Mouse (Mus musculus) monocyte, adult 5-6 weeks (primary cell): ENCODE results near the gene Nipsnap3a. TPM values are rescaled to one million over a fixed set of nuclear protein-coding genes. Genes with fewer than 3 reads are reported as not detected.

Source experiments
- ATAC-seq: fragments of 153-309, 156-312 bp; replicated peaks from 2 replicates; pipeline ENCODE4 v1.8.0; 2017; ENCODE audit warnings: mild to moderate bottlenecking; ENCODE audit not compliant: low TSS enrichment, insufficient number of reproducible peaks, severe bottlenecking, poor library complexity, low FRiP score
- total RNA-seq: library from RNA; stranded (forward); fragments of 200-1000, 200-491, 200-594 nt; gene quantifications from 3 replicates; pipeline ENCODE4 v1.2.3, GENCODE M21; 2017

The Nipsnap3a gene
- total RNA-seq = not detected in 3 replicates

DNA sequence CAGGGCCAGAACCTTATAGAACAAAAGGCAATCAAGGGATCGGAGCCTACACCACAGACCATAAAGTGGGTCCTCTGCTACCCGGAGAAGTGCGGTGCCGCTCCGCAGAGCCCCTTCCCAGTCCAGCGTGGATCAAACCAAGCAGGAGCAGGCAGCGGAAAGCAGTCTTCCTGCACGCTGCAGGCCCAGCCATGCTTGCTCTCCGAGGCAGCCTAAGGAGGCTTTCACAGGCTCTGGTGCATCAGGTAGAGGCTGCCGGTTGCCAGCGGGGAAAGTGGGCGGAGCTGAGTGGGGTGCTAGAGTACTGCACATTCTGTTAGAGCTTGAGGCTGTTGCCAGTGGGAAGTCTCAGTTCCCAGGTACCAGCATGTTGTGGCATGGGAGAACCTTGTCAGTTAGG, at the start of gene Nipsnap3a:
Nipsnap3a (plus strand) TSS at position 25 of the 400 bp plus-strand sequence.
- ATAC-seq = no peak

DNA sequence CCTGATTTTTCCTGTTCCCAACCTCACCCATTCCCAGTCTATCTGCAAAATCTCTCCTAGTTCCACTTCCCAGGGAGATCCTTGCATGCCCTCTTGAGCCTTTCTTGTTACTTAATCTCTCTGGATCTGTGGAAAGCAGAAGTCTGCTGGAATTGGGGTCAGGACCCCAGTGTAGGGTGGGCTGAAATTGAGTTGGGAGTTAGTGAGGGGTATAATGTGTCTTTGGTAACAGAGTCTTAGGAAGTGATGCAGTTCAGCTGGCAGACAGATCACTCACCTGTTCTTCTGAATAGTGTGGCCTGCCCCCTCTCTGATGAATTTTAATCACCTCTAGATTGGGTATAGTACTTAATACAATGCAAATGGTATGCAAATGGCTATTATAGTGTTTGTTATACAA, 42.4 kb upstream of the Nipsnap3a start:
- ATAC-seq = no peak

DNA sequence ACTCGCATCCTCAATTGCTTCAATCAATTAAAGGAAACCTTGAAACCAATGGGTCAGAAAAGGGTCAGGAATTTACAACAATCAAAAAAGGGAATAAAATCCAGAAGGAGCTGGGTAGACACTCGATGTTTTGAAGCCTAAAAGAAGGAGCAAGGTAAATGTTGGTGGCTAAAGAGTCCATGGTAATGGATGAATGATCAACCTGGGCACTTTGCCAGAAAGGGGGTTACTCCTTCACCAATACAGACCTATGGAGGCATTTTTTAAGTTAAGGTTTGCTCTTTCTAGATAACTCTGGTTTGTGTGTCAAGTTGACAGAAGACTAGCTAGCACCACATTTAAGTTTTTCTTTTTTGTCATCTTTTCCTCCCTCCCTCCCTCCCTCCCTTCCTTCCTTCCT, 40.1 kb upstream of the Nipsnap3a start:
- ATAC-seq = no peak

DNA sequence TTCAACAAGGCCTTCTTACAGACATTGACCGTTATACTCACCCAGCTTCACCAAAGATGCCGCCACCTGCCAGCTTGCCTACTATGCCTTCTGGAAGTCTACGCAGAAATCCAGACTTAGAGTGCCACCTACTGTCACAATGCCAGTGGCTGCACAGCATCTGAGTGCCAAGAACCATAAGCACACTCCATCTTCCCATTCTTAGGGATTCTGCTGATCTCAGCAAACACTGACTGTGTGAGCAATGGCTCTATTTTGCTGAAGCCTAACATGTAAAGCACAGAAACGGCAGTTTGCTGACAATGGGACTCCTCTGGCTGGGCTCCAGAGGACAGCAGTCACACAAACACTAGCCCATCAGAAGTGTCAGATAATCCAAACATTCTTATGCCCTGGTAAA, 30.4 kb upstream of the Nipsnap3a start:
- ATAC-seq = no peak

DNA sequence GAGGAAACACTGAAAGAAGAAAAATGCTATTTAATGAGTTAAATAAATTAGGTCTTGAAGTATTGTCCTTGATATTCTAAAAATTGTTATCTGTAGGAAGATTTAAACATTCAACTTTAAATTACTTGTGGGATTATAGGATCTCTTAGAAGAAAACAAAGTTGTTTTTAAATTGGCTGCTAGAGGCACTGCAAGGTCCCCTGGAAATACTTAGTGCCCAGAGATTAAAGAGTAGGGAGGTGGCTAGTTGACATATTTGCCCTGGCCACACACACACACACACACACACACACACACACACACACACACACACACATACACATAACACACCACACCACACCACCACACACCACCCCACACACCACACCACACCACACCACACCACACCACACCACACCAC, 24.8 kb upstream of the Nipsnap3a start, which contains the start of gene Olfr270:
Olfr270 (plus strand) TSS at position 301 of the 400 bp plus-strand sequence.
- ATAC-seq = no peak

DNA sequence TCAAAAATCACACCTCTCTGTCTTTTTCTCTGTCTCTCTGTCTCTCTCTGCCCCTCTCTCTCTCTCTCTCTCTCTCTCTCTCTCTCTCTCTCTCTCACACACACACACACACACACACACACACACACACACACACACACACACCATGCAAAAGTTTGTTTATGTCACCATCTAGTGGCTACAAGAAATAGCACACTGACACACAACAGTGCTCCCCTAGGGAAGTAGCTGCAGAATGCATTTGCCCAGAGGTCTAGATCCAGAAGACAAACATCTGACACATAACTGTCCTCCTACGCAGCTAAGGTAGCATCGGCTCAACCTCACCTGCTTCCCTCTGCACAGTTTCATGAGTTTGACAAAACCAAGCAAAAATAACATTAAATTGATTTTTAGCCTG, 3.9 kb upstream of the Nipsnap3a start:
- ATAC-seq = no peak

DNA sequence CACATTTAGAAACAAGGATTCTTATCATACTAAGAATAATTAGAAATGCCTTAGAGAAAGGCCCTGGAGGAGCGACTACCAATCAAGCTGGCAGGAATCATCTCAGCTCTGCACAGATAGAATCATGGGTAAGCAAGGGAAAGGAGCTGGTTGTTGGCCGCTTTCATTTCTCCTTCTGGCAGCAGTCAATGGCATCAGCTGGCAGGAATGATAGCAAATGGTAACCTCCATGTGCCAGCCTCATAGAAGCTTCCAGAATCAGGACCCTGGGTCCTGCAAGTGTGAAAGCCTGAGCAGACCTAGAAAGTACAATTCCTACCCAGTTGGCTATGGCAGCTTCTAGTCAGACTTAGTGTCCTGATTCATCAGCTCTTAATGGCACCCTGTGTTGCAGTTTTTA, 2.8 kb upstream of the Nipsnap3a start:
- ATAC-seq = no peak

DNA sequence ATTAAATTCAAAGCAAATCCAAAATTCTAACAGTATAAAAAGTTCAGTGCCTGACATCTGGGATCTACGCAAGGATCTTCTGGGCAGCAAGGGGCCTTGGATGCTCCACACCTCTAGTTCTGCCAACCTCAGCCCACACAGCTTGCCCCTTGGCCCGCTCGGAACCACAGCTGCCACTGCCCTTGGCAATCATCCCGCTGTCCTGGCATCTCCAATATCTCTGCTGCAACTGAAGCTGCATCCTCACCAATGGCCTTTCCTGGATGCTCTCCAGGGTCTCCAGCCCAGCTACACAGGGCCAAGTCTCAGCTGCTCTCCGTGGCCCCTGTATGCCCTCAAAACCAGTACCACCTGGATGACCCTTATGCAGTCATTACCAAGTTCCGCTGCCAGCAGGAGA, 10.4 kb downstream of the Nipsnap3a start:
- ATAC-seq = no peak

DNA sequence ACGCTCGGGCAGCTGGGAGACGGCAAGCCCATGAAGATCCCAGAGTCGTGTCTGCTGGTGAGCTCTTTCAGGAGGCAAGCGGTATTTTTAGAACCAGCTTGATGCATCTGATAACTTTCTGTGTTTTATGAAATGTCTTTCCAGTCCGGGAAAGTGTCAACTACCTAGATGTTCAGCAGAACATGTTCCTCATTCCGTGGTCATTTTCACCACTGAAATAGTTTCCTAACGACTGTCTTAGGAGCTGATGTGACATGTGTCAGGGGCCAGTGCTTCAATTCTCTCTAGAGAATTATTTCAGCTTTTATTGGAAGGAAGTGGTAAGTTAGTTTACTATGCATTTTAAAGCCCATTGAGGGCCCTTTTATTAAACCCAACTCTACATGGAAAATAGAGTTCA, 11.1 kb downstream of the Nipsnap3a start:
- ATAC-seq = no peak

DNA sequence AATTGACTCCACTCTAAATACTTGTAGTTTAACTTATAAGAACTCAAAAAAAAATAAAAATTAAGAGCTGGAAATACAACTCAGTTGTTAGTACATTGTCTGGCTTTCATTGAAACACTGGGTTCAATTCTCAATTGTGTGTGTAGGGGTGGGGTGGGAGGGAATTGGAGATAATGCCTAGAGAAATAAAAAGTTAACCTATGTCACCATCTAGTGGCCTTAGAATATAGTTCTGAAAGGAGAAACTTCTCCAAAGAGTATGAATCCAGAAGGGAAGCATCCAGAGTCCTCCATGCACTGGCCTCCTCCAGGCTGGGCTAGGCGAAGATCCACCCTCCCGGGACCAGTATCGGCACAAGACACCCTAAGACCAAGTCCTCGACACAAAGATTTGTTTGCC, 20.1 kb downstream of the Nipsnap3a start:
- no peak for ATAC-seq

DNA sequence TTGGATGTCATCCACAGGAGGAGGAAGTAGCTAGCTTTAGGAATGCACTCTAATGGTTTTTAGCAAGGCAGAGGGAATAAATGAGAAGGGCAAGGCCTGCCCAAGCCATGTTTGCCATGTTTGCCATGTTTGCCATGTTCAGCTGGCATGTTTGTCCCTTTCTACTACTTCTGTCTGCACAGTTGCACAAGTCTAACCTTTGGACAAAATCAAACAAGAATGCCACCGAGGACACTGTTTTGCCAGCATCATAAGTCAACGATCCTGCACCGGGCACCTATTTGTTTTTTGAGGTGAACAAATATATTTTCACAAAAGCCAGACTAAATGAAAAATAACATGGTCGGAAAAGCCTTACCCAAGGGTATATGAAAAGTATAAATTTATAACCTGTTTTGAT, 20.8 kb downstream of the Nipsnap3a start:
- ATAC-seq = no peak

DNA sequence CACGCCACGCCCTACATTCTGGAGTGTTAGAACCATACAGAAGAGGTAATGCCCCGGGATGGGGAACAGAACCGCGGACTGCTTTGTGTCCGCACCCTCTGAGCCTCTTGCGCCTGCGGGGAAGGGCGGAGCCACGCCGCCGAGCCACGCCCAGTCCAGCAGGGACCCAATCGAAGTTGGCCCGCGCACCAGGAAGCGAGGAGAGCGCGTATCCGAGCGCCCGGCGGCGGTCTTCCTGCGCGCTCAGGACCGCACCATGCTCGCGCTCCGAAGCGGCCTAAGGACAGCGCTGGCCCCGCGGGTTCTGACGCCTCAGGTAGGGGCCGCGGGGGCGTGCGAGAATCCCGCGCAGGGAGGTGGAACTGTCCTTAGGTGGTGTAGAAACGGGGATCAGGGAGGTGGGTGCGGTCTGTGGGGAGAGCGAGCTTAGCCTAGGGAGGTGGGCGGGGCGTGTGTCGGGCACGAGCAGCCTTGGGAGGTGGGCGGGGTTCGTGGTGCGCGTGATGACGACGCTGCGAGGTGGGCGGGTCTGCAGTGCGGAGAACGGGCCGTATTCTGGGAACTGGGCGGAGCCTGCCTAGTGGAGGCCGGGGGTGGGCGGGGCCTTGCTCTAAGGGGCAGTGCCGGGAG, 22.8 kb downstream of the Nipsnap3a start, which contains the start of gene Nipsnap3b:
Nipsnap3b (plus strand) TSS at position 149 of the 630 bp plus-strand sequence.
- ATAC-seq = peak; percentile 93

DNA sequence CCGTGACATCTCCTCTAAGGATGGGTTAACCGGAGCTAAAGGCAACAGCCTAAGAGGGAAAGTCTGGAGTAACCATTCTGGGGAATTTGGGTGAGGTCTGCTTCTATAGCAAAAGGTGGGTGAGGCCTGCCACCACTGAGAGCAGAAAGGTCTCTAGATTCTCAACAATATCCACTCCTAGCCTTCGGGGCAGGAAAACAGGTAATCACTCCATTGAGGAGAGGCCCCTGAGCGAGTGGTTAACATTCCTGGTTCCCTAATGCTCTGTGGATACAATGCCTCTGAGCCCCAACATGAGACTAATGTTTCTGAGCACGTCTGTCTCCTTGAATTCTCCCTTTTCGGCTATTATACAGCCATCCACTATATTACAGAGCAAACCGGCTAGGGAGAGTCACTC, 25.3 kb downstream of the Nipsnap3a start:
- ATAC-seq = no peak

DNA sequence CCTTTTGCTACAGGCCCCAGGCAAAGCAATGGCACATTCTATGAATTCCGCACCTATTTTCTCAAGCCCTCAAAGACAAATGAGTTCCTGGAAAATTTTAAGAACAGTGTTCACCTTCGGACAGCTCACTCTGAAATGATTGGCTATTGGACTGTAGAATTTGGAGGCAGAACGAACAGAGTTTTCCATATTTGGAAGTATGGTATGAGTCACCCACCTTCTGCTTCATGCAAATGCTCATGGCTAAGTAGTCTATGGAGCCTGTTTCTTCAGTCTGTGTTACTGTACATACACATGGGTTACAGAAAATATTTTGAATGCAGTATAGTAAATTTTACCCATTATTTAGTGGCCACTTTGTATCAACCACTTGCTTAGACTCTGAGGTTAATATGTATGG, 26.0 kb downstream of the Nipsnap3a start:
- ATAC-seq = no peak

DNA sequence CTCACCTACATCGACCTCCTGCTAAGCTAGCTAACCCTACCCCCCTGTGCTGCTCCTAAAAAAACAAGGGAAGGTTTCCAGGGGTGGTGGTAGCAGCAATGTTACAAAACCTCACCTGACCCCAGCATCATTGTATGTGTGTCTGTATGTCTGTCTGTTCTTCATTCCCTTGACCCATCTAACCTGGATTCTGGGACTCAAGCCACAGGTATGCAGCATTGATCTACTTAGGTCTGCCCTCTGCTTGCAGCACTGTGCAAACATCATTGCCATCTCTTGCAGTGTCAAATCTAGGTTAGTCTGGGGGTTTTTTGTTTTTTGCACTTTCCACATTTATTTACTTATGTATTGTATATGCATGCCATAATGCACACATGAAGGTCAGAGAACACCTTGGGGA, 29.3 kb downstream of the Nipsnap3a start:
- no peak for ATAC-seq

DNA sequence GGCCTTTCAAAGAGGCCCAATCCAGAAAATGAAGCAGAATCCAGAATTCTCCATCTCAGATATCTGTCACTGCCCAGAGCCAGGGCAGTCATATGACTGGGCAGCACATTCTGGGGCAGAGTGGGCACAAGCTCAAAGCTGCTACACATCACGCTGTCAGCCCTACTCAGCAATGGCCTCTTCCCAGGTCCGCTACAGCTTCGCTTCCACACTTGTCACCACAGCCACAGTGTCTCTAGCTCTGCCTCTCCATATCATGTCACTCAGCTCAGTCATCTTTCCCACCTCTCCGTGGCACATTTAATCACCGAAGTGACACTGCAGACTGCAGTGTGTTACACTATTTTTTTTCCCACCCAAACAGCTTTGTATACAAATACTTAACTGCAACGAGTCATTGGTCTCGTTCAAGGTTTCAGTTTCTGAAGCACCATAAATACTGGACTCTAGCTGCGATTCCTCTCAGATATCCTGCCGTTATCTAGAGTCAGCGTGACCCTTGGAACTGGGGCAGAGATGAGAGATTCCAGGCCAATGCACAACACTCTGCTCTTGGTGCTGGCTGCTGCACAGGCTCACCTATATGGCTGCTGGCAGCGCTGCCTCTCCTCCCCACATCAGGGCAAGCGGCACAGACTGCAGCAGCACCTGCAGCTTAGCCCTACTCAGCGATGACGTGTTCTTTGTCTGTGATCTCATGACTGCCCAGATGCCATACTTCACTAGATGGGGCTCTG, 34.3 kb downstream of the Nipsnap3a start:
- ATAC-seq = no peak

DNA sequence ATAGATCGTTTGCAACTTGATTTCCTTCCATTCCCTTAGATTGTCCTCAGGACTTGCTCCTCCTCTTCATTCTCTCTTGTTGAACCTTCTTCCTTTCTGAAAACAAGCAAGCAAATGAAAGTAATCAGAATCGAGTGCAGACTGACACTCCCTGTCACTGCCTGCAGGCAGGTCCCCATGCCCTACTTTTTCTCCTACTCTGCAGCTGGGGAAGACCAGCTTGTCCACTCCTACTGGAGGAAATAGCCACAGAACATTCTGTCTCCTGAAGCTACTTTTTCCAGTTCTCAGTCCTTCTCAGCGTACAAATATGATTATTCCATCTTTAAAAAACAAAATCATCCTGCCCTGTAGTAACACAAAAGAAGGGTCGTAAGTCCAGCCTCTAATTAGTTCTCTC, 35.3 kb downstream of the Nipsnap3a start:
- ATAC-seq = no peak

DNA sequence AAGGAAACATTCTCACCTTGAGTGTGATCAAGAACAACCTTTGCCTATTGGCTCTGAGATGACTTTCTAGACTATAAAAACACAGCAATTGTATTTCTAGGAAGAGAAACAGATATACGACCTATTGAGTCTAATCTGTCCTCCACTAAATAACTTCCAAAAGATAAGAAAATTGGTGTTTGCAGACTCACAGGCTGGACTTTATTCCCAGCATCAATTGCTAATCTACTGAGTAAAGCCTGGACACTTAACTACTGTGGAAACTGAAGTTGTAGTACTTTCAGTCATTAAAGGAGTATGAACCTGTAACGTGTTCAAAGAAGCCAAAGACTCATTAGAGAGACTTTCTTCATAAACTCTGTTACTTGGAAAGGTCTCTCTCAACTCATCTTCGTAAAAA, 38.7 kb downstream of the Nipsnap3a start:
- no peak for ATAC-seq

DNA sequence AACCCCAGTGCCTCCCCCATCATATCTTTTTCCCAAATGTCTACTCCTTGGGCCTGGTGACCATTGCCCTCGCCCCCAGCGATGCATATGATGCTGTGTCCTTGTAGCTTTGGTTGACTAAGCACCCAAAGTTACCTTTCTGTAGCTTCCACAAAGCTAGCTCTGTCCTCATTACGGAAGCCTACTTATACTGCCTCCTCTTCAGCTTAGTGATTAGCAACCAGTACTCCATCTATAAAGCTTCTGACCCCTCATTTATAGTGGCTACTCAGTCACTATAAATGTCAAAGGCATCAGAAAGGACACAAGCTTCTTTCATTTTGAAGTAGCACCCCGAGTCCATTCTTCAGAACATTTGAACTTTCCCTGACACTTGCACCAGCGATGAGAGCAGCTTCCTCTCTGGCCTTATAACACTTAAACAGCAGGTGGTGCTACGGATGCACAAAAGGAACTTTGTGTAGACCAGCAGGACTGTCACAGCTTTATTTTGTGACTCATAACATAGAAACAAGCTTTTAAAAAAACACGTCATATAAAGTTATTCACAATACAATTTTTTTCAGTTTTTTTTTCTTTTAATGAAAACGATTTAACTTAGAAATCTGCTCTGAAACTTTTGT, 41.4 kb downstream of the Nipsnap3a start:
- ATAC-seq = no peak

DNA sequence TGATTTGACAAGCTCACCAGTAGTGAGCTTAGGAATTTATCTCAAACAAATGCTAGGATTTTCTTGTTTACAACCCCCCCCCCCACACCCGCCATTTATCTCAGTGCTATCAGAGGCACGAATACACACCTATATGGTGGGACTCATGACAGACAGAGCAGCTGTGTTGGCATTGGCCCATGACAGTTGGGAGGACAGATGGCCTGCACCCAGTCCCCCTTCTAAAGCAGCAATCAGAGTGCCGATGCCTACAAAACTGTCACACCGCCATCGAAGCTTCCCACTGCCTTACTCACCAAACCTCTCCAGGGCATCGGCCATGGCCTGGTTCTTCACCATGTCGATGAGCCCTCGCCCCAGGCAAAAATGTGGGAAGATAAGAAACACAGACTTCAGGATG, 54.7 kb downstream of the Nipsnap3a start:
- ATAC-seq = no peak
